Mouse (Mus musculus): ENCODE data around the gene Hba-a1.

- no peak for TF ChIP-seq POLR2A (IDR thresholded peaks at IDR 0.05; ENCODE audit: insufficient read depth, low read depth, low read length)
- TF ChIP-seq CTCF (IDR thresholded peaks at IDR 0.05; ENCODE audit: insufficient read depth, low read depth, low read length) = no peak
Observed at GRCm38 (mm10) chr11:32248350-32248749, 35.0 kb upstream of the Hba-a1 start.

Measured in olfactory bulb, adult 2 months (tissue).